Mouse (Mus musculus) thymus, adult 2 months (tissue): ENCODE data around the gene Ezh1.

ENCODE experiments used
- CTCF ChIP-seq: fragments of 200-500 bp; IDR thresholded peaks from 2 replicates; pipeline ENCODE4 v1.5.1; 2012; ENCODE audit warnings: mild to moderate bottlenecking, control low read depth, low read length, moderate library complexity, borderline replicate concordance; ENCODE audit not compliant: control insufficient read depth, poor library complexity, insufficient read depth; ENCODE audit errors: extremely low read depth
- POLR2A ChIP-seq: fragments of 200-500 bp; IDR thresholded peaks from 2 replicates; pipeline ENCODE4 v1.6.1; 2012; ENCODE audit warnings: mild to moderate bottlenecking, low read length, control low read depth, moderate library complexity; ENCODE audit not compliant: control insufficient read depth, poor library complexity, insufficient read depth; ENCODE audit errors: extremely low read depth

GRCm38 (mm10) chr11:101173631-101174388 is 52.5 kb downstream of the Ezh1 start:
- TF ChIP-seq CTCF (peak; percentile 99), POLR2A (no peak)
